Mouse (Mus musculus): ENCODE results near the gene Add2. TPM values are rescaled to one million over a fixed set of nuclear protein-coding genes. Genes with fewer than 3 reads are reported as not detected.

The Add2 gene
- not detected for polyA plus RNA-seq (2017; shearing (Covaris generic))

GRCm38 (mm10) chr6:86028601-86029322 lies at the start of gene Add2:
TSS of gene Add2 (plus strand) at chr6:86028681.

GRCm38 (mm10) chr6:86015871-86016270 lies 12.6 kb upstream of the Add2 start, which contains the start of gene Figla:
TSS of gene Figla (plus strand) at chr6:86016171.

Other genes starting within 250 kb of the Add2 start
- not detected for gene Nat8f6, start 207.7 kb upstream of the Add2 start, polyA plus RNA-seq (2017; shearing (Covaris generic))
- gene Nat8f5, start 207.7 kb upstream of the Add2 start, polyA plus RNA-seq (2017; shearing (Covaris generic)), result not detected
- gene Nat8, start 196.6 kb upstream of the Add2 start, polyA plus RNA-seq (2017; shearing (Covaris generic)), result not detected
- 0.06 TPM for gene Nat8f2, start 159.5 kb upstream of the Add2 start, polyA plus RNA-seq (2017; shearing (Covaris generic))
- gene Nat8f4, start 123.8 kb upstream of the Add2 start, polyA plus RNA-seq (2017; shearing (Covaris generic)), result 8.6 TPM
- gene Tprkb, start 116.8 kb upstream of the Add2 start, polyA plus RNA-seq (2017; shearing (Covaris generic)), result 46.2 TPM
- 10.6 TPM for gene Nat8f1, start 113.0 kb upstream of the Add2 start, polyA plus RNA-seq (2017; shearing (Covaris generic))
- gene Dusp11, start 67.0 kb upstream of the Add2 start, polyA plus RNA-seq (2017; shearing (Covaris generic)), result 173 TPM
- gene Figla, start 12.5 kb upstream of the Add2 start, polyA plus RNA-seq (2017; shearing (Covaris generic)), result not detected
- not detected for gene Tgfa, start 166.5 kb downstream of the Add2 start, polyA plus RNA-seq (2017; shearing (Covaris generic))